Mouse (Mus musculus) kidney, postnatal 25 days (tissue): ENCODE measurements around the gene Prkag3.

Experiments used
- DNase-seq, 2 experiments: peaks; one replicate each; pipeline ENCODE4 v3.0.0; 2021; ENCODE audit warnings: mixed read lengths in 2 of 2

The Prkag3 gene

GRCm38 (mm10) chr1:74748643-74749271 lies at the start of gene Prkag3:
Gene Prkag3 (minus strand): TSS chr1:74749221.
- peak; percentile 61 to 77 for DNase-seq

DNA sequence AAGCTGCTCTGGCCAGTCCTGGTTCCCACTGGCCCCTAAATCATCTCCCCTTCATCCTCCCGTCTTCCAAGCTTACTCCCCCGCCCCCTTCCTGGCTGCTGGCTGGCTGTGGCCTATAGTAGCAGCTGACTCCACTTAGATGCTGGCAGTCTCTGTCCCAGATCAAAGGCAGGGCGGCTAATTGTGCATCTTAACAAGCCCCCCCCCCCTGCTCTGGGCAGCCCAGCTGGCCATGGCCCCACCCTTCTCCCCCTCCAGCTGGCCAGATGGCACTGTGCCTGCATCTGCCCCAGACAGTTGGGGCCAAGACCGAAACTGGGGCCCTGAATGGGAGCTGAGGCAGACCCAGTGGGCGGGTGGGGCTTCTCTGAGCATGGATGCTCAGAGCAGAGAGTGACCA lies 48.4 kb upstream of the Prkag3 start:
- DNase-seq = peak in 1 of 2 experiments; percentile 21

GRCm38 (mm10) chr1:74795145-74795529 lies 46.1 kb upstream of the Prkag3 start:
- DNase-seq = peak in 1 of 2 experiments; percentile 35

DNA sequence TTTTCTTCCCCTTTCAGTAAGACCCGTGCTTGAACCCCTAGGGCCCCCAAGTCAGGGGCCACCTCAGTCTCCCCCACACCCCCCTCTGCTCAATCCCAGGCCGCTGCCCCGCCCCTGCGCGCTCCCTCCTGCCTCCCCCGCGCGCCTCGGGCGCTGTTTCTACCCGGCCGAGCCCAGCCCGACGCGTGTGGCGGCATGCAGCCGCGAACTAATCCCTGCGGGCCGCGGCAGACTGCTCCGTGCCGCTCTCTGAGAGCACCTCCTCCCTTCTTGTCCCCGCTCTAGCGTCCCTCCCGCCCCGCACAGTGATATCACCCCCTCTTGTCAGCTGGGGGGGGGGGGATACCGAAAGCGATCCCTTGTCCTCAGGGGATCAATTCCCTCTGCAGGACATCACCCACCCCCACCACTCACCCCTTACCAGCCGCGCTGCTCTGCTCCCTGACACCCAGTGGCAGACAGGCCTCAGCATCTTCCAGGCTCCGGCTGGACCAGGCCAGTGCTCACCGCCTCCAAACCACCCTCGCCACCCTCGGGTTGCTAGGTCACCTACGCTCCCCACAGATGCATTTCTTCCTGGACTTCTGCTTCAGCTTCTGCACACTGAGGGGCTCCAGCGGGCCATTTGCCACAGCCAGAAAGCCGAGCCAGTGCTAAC lies 45.6 kb upstream of the Prkag3 start:
- DNase-seq = peak; percentile 23 to 62

DNA sequence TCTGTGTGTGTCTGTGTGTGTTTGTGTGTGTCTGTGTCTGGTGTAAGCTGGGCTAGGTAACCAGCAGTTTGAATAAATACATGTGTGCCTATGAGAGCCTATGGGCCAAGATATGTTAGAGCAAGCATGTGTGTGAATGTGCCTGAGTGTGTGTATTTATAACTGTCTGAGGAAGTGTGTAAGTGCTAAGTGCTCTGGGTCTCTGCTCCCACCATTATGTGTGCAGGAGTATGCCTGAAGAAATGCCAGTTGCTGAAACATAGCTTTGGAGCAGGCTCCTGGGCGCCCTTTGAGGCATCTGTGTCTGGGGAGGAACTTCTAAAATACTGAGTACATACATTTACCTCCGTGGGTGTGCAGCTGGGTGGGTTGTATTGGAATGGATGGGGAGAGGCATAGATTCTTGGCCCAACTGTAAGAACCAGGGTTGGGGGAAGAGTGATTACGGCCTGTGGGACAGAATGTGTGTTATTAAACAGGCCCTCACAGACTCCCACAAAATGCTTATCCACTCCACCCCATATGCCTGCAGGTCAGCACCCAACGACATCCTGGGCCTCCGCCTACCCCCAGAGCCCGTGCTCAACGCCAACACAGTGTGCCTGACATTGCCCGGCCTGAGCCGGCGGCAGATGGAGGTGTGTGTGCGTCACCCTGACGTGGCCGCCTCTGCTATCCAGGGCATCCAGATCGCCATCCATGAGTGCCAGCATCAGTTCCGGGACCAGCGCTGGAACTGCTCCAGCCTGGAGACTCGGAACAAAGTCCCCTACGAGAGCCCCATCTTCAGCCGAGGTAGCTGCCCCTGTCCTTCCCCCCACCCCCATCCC lies 44.0 kb upstream of the Prkag3 start:
- DNase-seq = peak in 1 of 2 experiments; percentile 32

DNA sequence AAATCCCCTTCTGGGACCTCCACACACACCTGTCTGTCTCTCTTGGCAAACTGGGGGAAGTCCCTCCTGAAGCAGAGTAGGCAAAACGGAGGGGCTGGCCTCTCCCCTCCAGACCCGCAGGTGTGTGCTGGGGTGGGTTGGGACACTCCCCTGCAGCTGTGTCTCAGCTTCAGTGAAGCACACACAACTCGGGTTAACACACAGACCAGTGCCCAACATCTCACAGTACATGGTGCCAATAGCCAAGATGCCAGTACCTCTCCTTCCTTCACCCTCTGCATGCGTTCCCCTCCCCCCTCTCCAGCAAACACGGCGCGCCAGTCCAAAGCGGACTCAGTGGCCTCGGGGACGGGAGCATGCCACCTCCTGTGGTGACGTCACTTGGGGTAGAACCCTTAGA lies 42.2 kb upstream of the Prkag3 start, which contains the start of gene Wnt10a:
Gene Wnt10a (plus strand): TSS at position 268 of the 400 bp plus-strand sequence.
- peak; percentile 36 to 72 for DNase-seq

GRCm38 (mm10) chr1:74790095-74790494 lies 41.1 kb upstream of the Prkag3 start:
- DNase-seq = no peak

GRCm38 (mm10) chr1:74788603-74789176 lies 39.7 kb upstream of the Prkag3 start:
- DNase-seq = no peak

- peak; percentile 73 to 89 for DNase-seq
These were observed 38.8 kb upstream of the Prkag3 start for GRCm38 (mm10) chr1:74787846-74788245.

DNA sequence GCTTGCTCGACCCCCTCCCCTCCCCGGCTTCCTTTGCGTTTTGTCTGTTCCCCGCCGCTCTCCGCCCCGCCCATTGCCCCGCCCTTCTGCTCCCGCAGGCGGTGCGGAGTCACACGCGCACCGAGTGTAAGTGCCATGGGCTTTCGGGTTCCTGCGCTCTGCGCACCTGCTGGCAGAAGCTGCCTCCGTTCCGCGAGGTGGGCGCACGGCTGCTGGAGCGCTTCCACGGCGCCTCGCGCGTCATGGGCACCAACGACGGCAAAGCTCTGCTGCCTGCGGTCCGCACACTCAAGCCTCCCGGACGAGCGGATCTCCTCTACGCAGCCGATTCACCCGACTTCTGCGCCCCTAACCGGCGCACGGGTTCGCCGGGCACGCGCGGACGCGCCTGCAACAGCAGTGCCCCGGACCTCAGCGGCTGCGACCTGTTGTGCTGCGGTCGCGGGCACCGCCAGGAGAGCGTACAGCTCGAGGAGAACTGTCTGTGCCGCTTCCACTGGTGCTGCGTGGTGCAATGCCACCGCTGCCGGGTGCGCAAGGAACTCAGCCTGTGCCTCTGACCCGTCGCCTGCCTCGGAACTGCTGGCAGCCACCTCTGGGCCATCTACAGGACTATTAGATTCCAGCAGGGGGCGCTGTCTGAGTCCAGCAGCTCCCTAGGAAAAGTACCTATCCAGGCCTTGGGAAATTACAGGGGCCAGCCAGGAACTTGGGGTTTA lies 35.2 kb upstream of the Prkag3 start:
- peak; percentile 68 to 78 for DNase-seq

DNA sequence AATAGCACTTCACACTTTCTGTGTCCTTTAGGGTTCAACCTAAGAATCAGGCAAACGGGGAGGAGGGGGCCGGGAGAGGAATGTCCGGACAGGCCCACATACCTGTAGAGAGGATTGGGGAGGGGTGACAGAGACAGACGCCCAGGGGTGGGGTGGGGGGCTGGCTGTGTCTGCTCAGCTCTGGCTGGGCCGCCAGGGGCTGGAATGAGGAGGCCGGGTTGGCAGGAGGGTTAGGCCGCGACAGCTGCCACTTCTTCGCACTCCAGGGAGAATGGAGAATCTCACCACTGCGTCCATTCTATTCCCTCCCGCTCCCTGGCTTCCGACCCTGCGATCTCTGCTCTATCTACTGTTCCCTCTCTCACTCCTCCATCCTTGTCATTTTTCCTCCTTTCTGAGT lies 34.5 kb upstream of the Prkag3 start:
- DNase-seq = no peak

GRCm38 (mm10) chr1:74782045-74782444 lies 33.0 kb upstream of the Prkag3 start:
- DNase-seq = no peak

- no peak for DNase-seq
These were observed 30.0 kb upstream of the Prkag3 start for GRCm38 (mm10) chr1:74778934-74779486.

DNA sequence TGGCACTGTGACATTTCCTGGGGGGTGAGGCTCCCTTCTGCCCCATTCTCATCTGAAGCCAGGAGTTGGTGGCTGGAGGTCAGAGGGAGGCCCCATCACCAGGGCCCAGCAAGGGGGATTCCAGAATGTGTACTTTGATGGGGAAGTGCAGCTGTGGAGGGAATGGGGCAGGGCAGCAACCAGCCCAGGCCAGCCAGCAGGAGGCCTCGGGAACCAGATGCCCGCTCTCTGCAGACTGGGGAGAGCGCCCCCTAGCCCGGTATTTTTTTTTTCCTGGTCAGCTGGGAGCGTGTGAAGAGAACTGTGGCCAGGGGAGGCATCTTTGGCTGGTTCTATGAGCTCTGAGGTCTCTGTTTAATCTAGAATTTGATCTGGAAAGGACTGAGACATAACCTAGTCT lies 26.8 kb upstream of the Prkag3 start:
- peak in 1 of 2 experiments; percentile 33 for DNase-seq

- DNase-seq = no peak
These were observed 25.0 kb upstream of the Prkag3 start for GRCm38 (mm10) chr1:74774062-74774461.

GRCm38 (mm10) chr1:74773136-74773535 lies 24.1 kb upstream of the Prkag3 start:
- peak; percentile 84 to 92 for DNase-seq

- DNase-seq = no peak
These were observed 23.1 kb upstream of the Prkag3 start for GRCm38 (mm10) chr1:74771931-74772620.

GRCm38 (mm10) chr1:74771845-74771930 lies 22.7 kb upstream of the Prkag3 start, which contains the start of gene Wnt6:
Gene Wnt6 (plus strand): TSS chr1:74771892.
- no peak for DNase-seq

DNA sequence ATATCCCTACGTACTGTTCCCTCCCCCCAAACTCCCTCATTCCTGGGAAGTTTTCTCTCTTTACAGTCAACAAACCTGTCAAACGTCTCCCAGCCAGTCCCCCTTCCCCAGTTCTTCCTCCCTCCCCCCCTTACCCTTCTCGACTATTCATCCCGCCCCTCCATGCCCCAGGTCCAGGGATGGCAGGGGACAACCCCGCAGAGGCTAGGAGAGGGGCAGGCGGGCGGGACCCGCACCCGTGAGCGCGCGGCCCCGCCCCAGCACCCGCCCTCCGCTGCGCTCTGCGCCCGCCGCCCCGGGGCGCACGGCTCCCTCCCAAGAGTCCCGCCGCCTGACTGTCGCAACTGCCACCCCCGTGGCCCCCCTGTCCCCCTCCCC lies 22.4 kb upstream of the Prkag3 start:
- no peak for DNase-seq

GRCm38 (mm10) chr1:74770727-74771466 lies 21.9 kb upstream of the Prkag3 start:
- no peak for DNase-seq

DNA sequence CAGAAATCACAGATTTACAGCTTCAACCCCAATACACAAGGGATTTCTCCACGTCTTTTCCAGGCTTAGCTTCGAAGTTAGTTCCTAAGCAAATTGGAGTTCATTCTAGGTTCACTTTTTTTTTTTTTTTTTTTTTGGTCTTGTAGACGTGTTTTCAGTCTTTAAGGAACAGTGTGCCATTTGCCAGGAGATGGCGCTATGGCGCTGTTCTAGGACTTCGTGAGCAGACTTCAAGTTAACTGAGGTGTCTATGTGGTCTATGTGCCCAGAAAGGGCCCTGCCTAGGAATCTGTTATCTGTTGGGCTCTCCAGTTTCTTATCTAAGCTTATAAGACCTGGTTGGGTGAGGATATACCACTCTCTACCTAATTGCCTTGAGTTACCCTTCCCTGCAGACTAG lies 14.1 kb upstream of the Prkag3 start:
- peak; percentile 77 to 81 for DNase-seq
